Mouse (Mus musculus) gastrocnemius, adult 18-20 months (tissue): Measurements from ENCODE around the gene Zscan20. TPM values are rescaled to one million over a fixed set of nuclear protein-coding genes. Genes with fewer than 3 reads are reported as not detected.

ENCODE experiments used
- DNase-seq: peaks from one replicate; pipeline ENCODE4 v3.0.0; 2021; ENCODE audit warnings: low spot score
- long read RNA-seq, 2 experiments: library from polyadenylated mRNA; stranded (forward); transcript quantifications; one replicate each; pipeline ENCODE4 v2.0.0; 2021
- total RNA-seq, 2 experiments: library from RNA; stranded (reverse); gene quantifications; 2 replicates each; pipeline ENCODE4 v1.2.3; 2021

Gene Zscan20
- 1 to 10 TPM; 2.2 to 3.4 TPM for total RNA-seq
- long read RNA-seq, experiment 1, partial matches to known transcripts, result 1 of 1 reads
- long read RNA-seq, experiment 1, other reads (novel, unspliced or antisense), result 0 of 1 reads
- long read RNA-seq, experiment 2, partial matches to known transcripts, result 1 of 1 reads
- long read RNA-seq, experiment 2, other reads (novel, unspliced or antisense), result 0 of 1 reads

DNA sequence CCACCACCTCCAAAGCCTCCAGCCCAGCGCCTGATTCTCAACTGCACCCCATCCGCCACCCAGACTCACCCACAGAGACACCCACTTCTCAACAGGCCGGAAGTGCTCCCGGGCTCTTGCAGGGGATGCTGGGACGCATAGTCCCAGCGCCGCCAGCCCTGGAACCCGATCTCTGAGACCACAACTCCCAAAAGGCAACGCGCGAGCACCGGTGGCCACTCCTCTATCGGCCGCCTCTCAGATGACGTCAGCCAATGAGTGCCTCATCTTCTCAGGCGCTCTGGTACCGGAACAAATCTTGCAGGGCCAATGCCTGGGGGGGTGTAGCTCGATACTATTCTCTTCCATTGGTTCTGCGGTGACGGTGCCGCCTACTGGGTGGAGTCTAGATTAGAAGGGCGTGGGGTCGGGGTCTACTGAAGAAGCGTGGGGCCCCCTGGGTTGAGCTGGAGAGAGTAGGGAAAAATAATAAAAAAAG is at the start of gene Zscan20:
TSS of gene Zscan20 (minus strand) at position 174 of the 478 bp plus-strand sequence.
- peak; percentile 97 for DNase-seq

DNA sequence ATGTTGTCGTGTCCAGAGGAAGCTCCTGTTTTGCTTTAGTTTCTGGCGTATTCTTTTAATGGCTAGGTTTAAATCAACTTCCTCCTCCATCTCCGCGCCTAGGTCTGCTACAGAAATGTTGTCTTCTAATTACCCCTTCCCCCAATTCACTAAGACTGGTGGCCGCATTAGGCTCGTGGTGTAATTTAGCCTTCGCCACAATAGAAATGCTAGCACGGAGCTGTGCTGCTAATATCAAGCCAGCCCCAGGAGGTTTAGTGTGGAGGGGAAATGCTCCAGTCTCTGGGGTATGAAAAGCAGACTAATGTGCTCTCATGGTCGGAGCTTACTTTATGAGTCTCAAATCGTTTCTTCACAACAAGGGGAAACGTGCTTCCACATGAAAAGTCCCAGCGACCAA is 45.5 kb upstream of the Zscan20 start:
- DNase-seq, result no peak

DNA sequence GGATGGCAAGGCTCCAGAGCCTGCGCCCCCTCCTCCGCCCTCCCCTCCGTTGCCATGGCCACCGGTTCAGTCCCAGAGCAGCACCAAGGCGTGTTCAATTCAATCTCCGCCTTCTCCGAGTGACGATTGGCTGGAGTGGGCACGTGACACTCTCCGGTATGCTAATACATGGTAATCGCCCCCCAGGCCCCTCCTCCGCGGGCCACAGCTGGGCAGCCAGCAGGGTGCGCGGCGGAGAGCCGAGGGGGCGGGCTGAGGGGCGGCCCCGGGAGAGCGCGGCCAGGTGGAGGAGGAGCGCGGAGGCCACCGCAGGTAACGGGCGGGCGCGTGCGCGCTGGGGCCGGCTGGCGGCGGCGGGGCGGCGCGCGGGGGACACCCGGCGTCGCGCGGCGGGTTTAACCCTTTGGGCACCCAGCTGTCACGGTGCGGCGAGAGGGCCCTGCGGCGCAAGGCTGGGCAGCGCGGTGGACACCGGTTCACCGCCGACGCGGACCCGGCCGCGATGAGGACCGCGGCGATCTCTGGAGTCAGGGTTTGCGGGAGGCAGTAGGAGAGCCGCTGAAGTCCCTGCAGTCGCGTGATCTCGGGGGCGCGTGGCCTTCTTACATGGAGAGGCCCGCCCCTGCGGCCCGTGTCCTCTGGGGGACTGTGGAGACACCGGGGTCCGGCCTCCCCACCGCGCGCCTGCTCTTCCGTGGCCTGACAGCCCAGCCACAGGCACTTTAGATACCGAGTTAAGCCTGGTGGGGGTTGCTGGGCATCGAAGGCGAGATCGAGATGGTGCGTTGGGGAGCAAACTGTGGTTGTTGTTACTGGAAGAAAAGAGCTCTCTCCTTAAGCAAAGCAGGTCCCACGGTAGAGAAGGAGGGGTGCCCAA is 44.8 kb upstream of the Zscan20 start, which contains the start of gene Phc2:
TSS of gene Phc2 (plus strand) at position 198 of the 877 bp plus-strand sequence.
- DNase-seq, result peak; percentile 92

DNA sequence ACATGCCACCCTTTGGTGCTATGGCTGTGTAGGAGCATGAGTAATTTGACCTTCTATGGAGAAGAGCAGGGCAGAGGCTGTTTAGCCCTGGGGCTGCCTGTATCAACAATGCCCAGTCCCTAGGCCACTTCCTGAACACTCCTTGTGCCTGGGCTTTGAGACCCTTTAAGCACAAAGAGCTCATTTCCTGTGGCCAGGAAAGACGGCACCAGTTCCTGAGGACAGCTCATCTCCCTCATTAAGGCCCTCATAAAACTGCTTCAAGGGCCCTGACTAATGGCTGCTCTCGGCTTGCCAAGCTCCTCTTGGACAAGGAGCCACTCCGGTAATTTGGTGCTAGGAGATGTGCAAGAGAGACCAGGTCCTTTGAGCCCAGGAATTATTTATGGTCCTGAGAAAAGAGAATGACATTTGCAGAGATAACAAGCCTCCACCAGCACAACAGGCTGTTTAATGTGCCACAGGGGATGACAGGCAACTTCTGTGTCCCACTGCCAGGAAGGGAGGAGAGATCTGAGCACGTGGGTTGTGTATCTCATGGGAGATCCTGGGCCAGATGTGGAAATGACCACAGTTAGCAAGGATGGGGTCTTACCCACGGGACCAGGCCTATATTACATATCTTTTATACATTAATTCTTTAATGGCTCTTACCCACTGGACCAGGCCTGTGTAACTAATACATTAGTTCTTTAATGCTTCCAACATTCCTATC is 42.8 kb upstream of the Zscan20 start:
- no peak for DNase-seq

DNA sequence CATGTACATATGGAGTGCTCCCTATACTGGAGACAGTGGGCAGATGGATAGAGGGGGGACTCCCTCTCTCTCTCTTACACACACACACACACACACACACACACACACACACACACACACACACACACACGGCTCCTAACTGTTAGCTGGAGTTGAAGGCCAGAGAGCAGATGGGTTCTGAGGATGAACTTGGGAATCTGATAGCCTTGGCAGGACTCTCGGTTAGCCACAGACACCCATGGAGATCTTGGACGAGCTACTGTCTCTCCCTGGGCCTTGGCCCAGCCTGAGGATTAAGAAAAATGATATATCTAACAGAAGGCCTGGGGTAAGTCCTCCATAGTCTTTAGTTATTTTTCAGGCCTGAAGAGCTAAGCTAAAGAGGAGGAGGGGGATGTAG is 41.6 kb upstream of the Zscan20 start:
- peak; percentile 26 for DNase-seq

DNA sequence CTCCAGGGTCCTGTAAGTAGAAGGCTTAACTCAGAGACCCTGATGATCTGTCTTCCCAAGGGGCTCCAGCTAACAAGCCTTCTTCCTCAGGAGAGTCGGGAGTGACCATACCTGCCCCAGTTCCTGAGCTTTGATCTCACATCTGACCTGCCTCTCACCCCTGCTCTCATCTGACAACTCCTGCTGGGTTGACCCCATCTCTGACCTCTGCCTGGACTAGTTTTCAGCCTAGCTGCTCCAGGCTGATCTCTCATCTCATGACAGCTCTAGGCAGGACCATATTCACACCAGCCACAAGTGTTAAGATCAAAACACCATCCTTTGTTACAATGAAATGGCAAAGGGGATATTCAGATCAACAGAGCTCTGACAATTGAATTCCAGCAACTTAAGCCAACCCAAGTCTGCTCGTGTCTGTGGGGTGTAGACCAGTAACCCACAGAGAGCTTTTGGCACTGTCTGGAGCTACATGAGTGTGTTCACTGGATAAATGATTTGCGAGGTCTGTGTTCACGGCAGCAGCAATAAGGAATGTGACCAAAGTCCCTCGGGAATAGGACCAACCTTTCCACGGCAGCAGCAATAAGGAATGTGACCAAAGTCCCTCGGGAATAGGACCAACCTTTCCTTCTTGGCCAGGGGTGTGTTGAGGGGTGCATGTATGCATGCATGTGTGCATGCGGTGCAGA is 38.8 kb upstream of the Zscan20 start:
- no peak for DNase-seq

DNA sequence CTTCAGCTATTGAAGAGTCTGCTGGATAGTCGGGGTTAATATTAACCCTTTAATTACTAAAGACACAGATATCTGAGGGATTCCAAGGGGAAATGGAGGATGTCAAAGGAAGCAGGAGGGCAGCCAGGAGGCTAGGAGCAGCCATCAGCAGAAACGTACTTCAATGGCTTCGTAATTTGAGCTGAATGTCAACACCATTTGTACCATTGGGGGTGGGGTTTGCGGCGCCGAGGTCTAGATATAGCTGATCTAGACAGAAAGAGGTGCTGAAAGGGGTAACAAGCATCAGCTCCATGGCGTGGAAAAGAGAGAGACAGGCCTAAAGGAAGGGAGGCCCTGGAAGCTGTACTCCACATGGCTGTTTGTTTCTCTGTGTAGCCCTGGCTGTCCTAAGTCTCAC is 36.9 kb upstream of the Zscan20 start:
- no peak for DNase-seq

DNA sequence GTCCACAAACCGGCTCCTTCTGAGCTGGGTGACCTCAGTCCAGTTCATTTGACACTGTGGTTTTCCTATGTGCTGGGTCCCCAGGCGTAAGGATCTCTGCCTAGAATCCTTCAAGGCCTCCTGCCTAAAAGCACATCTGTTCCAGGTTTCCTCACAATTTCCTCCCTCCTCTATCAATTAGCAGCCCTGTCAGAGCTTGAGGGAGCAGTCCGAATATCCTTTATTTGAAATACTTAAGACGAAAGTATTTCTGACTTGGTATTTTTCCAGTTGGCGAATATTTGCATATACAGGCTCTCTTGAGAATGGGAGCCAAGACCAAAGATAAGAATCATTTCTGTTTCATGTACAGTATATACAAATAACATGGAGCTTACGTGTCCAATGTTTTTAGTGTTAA is 36.0 kb upstream of the Zscan20 start:
- DNase-seq, result no peak

DNA sequence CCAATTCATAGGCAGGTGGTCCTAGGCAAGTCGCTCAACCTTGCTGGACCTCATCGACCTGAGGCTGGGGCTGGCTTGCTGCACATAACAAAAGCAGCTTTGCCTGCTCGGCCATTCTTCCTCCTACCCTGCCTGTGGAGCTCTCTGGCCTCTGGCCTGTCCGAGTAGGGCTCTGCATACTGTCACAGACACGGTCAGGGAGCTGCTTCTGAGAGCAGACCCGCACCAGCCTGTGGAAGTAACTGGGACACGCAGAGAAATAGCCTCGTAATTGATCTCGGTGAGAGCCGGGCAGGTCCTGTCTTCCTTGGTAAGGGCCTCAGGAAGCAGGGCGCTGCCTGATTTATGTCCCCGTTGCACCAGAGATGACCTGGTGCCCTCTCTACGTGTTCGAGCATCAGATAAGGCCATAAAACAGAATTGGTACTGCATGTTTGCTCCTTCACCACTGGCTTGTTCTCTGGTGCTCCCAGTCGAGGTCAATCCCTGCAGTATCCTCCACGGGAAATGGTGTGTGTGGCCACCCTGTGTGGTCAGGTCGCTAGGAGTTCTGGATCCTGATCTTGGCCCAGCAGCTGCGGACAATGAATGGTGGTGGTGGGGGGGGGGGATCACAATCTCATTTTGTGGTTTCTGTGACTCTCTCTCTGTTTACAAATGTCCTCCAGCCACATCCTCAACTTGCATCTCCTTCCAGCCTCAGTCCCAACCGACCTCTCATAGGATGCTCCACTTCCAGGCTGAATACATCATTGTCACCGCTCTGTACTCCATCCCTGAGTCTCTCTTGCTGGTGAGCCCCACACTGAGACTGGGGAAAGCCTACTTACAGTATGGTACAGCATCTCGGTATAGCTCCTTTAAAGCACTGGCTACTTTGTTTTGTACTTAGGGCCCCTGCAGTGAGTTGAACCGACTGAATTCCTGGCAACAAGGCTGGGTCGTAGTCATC is 32.1 kb upstream of the Zscan20 start:
- no peak for DNase-seq

DNA sequence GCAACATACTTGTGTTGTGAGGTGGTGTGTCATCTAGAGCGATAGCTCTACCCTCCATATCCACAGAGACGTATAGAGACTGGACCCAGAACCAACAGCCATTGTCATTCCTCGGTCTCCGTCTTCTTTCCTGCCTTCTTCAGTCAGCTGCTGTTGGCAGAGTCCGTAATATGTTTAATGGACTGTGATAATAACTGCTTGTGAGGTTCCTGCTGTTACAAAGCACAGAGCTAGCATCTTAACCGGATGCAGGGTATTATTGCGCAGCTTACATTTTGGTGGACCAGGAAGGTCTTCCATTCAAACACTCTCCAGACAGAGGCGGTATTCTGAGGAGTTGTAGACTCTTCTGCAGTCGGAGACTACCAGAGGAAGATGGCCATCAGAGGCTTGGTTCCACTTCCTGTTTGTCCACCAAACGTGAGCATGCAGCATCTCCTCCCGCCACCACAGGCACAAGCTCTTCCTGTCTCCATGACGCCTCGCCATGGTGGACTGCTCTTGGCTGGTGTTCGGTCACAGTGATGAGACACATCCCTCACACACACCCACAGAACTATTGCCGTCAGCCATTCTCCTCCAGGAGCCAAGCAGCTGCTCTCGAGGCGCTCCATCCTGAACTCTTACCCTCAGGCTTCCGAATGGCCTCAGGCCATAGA is 28.5 kb upstream of the Zscan20 start:
- DNase-seq, result no peak

DNA sequence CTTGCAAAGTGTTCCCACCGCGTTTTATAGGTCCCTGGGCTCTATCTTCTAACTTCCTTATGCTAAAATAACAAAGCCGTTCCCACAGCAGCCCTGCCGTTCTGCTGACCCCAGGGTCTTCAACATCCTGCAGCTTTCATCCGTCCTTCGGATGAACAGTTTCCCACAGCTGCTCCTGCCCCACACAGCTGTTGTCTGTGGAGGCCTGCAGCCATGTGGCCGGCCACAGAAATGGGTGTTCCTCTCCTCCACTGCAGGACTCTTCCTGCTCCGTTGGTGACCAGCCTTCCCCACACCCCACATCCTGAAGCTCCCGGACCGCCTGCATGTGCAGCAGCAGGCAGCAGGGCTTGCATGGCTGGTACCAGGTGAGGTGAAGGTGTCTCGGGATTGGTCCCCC is 27.4 kb upstream of the Zscan20 start:
- DNase-seq, result no peak

DNA sequence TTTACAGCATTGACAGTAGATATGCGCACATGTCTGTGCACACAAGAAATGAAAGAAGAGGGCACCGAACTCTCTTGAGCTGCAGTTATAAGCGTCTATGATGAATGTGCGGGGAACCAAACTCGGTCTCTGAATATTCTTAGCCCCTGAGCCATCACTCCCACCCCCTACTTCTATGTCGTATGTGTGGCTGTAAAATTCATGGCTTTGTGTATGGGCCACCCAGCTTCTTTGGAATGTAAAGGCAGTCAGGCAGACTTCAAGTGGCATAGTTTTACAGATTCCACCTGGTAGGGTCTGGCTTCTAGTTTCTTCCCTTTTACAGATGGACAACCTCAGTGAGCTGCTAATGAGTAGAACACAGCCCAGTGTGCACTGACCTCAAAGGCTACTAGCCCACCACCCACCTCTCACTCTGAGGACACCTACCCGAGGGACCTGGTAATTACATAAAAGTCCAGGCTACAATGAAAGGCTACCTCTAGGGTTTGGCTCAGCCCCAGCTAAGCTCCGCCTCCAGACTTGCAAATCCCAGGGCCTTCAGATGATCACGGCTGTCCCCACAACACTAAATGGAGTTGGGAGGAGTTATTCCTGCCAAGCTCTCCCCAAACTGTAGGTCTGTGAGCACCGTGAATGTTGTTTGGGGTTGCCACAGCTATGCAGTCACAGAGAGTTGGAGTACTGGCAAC is 26.1 kb upstream of the Zscan20 start:
- DNase-seq, result no peak

DNA sequence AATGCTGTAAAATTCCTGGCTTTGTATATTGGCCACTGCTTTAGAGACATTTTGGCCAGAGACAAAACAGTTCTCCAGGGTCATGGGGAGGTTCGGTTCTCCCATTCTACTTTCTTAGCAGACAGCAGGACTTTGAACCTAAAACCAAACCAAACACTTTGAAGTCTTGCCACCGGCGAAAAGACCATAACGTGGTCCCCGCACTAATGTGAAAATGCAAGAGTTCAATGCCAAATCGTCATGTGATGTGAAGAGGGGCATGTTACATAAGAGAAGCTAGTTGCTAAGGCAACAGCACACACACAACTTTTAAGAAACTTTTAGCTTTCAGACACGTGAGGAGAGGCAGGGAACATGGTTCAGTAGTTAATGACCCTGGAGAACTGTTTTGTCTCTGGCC is 25.6 kb upstream of the Zscan20 start:
- DNase-seq, result no peak

DNA sequence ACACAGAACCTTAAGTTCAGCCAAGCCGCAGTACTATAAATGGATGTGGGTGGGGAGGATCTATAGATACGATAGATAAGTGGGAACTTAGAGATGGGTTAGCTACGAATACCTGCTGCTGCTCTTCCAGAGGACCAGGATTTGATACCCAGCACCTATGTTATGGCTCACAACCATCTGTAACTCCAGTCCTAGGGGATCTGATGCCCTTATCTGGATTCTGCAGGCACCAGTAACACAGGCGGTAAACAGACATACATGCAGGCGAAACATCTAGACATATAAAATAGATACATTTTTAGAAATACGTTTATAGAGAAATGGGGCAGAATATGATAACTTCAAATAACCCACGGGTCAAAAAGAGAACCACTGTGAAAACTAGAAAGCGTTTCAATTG is 11.2 kb upstream of the Zscan20 start:
- DNase-seq, result no peak

DNA sequence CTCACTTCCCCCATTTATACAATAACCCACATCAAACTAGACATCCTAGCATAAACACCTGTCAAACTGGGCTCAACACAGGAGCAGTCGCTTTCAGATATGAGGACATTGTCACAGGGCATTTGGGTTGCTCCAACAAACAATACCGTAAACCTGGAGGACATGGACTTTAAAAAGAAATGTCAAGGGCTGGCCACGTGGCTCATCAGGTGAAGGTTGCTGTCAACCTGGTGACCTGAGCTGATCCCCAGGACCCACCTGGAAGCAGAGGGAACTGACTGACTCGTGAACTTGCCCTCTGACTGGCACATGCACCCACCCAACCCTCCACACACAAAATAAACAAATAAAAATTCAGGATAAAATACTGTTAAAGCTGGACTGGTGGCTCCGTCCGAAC is 10.7 kb upstream of the Zscan20 start:
- DNase-seq, result no peak

DNA sequence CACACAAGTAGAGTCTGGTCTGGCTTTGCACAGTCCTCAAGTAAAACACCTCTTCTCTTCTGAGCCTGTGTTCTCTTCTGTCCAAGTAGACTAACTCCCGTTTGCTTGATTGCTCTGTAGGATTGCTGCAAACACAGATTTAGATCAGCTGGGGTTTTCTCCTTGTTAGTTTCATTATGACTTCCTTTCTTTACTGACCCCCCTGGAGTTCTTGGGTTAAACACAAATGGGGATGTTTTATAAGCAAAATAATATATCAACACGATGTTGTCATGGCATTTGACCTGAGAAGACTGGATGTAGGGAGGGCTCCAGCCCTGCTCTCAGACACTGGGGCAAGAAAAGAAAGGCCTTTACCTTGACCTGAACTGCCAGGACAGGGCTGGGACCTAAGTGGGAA is 9.1 kb upstream of the Zscan20 start:
- DNase-seq, result no peak

DNA sequence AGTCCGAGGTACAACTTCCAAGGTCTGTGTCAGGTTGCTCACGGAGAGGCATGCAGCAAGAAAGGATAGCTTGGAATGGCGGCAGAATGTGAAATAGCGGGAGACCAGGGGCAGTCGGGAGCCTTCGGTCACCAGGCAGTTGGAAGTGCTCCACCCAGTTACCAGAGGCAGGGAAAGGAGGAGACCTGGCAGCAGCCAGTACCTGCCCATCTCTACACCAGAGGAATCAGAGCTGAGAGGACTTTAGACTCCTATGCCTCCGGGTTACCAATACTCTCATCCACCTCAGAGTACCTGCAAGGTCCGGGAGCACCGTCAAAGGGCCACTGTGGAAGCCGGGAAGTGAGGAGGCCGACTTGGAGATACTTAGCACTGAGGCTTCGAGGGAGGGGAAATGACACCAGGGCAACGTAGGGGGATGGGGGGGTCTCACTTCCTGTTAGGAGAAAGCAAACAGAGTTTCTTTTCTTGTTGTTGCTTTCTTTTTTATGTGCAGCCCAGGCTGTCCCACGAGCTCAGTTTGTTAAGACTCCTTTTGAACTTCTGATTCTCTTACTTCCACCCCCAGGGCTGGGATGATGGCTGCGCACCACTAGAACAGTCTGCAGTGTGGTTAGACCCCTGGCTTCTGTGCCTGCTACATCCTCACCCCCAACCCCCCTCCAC is 8.5 kb upstream of the Zscan20 start, which contains the start of gene Tlr12:
TSS of gene Tlr12 (minus strand) at position 374 of the 666 bp plus-strand sequence.
- no peak for DNase-seq

DNA sequence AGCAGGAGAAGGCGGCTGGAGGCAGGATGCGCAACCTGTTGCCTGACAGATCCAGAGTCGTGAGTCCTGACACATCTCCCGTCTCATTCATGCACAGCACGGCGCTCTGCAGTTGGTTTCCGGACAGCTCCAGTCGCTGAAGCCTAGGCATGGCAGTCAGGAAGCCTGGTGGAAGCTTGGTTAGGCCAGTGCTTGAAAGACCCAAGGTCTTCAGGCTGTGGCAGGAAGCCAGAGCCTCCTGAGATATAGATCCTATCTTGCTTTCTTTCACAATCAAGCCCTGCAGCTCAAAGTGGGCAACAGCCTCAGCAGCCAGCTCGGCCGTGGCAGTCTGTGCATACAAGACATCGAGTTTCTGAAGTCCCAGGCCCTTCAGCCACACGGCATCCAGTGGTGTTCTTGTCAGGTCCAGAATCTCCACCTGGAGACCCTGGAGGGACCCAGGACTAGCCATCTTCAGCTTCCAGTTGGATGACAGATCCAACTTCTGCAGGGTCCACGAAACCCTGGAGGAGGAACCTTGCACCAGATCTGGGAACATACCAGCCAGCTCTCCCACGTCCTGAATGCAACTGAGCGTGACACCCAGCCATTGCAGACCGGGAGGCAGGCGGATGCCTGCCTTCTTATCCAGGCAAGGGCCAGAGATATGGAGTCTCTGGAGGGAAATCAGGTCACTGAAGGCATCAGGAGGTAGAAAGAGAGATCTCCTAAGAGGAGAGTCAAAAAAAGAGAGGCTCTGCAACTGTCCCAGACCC is 7.6 kb upstream of the Zscan20 start:
- DNase-seq, result no peak
